Comparison of ENCODE assay signal across 9 mouse cellular contexts in genomic region chr4:43711821-43712220, GRCm38 (mm10). TPM values are rescaled to one million over a fixed set of nuclear protein-coding genes. Genes with fewer than 3 reads are reported as not detected.
DNase-seq lines count a peak whose midpoint lies in the region; TF ChIP-seq lines count a peak whose summit lies in the region.
"Had no signal": no experiment of that assay in that cellular context is flagged by ENCODE, and none has a peak within 500 bp of the region (broad histone marks: within the 10 kb centered on the region; RNA-seq: fewer than 3 reads in every experiment).

No protein-coding gene starts in this region.

- no peak overlapping the region for H3ac ChIP-seq in C2C12 (ENCODE audit: control insufficient read depth, insufficient read length, low read depth)

- peak; percentile 44 for TF ChIP-seq CTCF in C2C12 (IDR thresholded peaks at IDR 0.05; ENCODE audit: control insufficient read depth, insufficient read depth, insufficient read length)

- intact Hi-C loops in gastrocnemius, postnatal 36 days (cut with DNase I) = loop anchor here (1.0 to 10.0 kb wide), 3 partner anchors 39 to 277 kb away; no protein-coding TSS in a partner anchor

- no peaks in the 10 kb centered on the region for H3K36me3 ChIP-seq in C2C12 (ENCODE audit: control insufficient read depth, insufficient read depth)
- H3K36me3 ChIP-seq: hindbrain, embryonic 15.5 days had no signal

- DNase-seq in Muller cell, postnatal 12 days (ENCODE audit: inconsistent ontology term) = peak; percentile 80
- DNase-seq in cerebellum, adult 9-11 months = peak; percentile 73
- peak; percentile 81 to 82 for DNase-seq in gastrocnemius, postnatal 36 days
- DNase-seq in kidney, postnatal 10 days = peak; percentile 94
- DNase-seq in lung, adult 18-20 months = peak; percentile 69 to 79
- peak; percentile 84 to 87 for DNase-seq in right cerebral cortex, adult 2 months (ENCODE audit: low spot score in 2 of 2)
- DNase-seq in yolk sac, embryonic 10.5 days (ENCODE audit: low spot score) = peak; percentile 53

- H3K79me2 ChIP-seq in C2C12 (ENCODE audit: control insufficient read depth, insufficient read depth) = no peaks in the 10 kb centered on the region

- peaks cover 42% of the 10 kb centered on the region for H3K27me3 ChIP-seq in C2C12 (ENCODE audit: control insufficient read depth, insufficient read depth, insufficient read length)
- H3K27me3 ChIP-seq: hindbrain, embryonic 15.5 days had no signal

- H3K4me3 ChIP-seq in C2C12 (ENCODE audit: insufficient read depth, poor library complexity, severe bottlenecking) = no peak overlapping the region
- H3K4me3 ChIP-seq: hindbrain, embryonic 15.5 days had no signal

- H3K79me3 ChIP-seq in C2C12 (ENCODE audit: low read depth) = no peaks in the 10 kb centered on the region

TF ChIP-seq in C2C12, 6 proteins besides CTCF, POLR2A, EP300 and RAD21:
- TF ChIP-seq MYOG (IDR thresholded peaks at IDR 0.05; ENCODE audit: control insufficient read depth, extremely low read depth, insufficient read length) (no peak), FOSL1 (IDR thresholded peaks at IDR 0.05; ENCODE audit: insufficient read depth, low read length, poor library complexity, severe bottlenecking) (no peak), CEBPB (IDR thresholded peaks at IDR 0.05; ENCODE audit: low read depth) (no peak), MAX (IDR thresholded peaks at IDR 0.05) (no peak), USF1 (IDR thresholded peaks at IDR 0.05; ENCODE audit: low read depth) (no peak)

RNA-seq across cellular contexts. Expression of gene Olfr71, which starts 1.8 kb away (rescaled TPM):
- polyA plus RNA-seq in C2C12 (2012; fragmentation: generic; extraction: Trizol) = not detected
- not detected for total RNA-seq in gastrocnemius, postnatal 36 days (2021)
- polyA plus RNA-seq: hindbrain, embryonic 15.5 days had no signal

RNA-seq across cellular contexts. Expression of gene Olfr70, which starts 11.2 kb away (rescaled TPM):
- not detected for polyA plus RNA-seq in C2C12 (2012; fragmentation: generic; extraction: Trizol)
- total RNA-seq in gastrocnemius, postnatal 36 days (2021) = not detected
- polyA plus RNA-seq: hindbrain, embryonic 15.5 days had no signal

RNA-seq across cellular contexts. Expression of gene Hrct1, which starts 15.2 kb away (rescaled TPM):
- polyA plus RNA-seq in C2C12 (2012; fragmentation: generic; extraction: Trizol) = 5.0 TPM
- total RNA-seq in gastrocnemius, postnatal 36 days (2021) = 1 to 10 TPM; 1.2 to 2.0 TPM

RNA-seq across cellular contexts. Expression of gene Spaar, which starts 18.0 kb away (rescaled TPM):
- polyA plus RNA-seq in C2C12 (2012; fragmentation: generic; extraction: Trizol) = 0.11 TPM
- 1 to 10 TPM; 1.3 to 1.5 TPM for total RNA-seq in gastrocnemius, postnatal 36 days (2021)

RNA-seq across cellular contexts. Expression of gene Fam221b, which starts 42.9 kb away (rescaled TPM):
- polyA plus RNA-seq in C2C12 (2012; fragmentation: generic; extraction: Trizol) = 1.4 TPM
- total RNA-seq in gastrocnemius, postnatal 36 days (2021) = under 1 TPM; 0.17 to 0.18 TPM
